Mouse (Mus musculus) erythroblast, embryonic 14.5 days (primary cell): ENCODE data around the gene Mst1r.

Source experiments
- GATA1 ChIP-seq: IDR thresholded peaks from 2 replicates; pipeline ENCODE4 v1.6.1; 2012; ENCODE audit warnings: low read length, inconsistent platforms, mixed read lengths
- TAL1 ChIP-seq: IDR thresholded peaks from 3 replicates; pipeline ENCODE4 v1.6.1; 2012; ENCODE audit warnings: low read length, inconsistent platforms, mixed read lengths

- TF ChIP-seq GATA1 (no peak), TAL1 (no peak)
These were observed at the start of gene Mst1r for GRCm38 (mm10) chr9:107906252-107906966.
